Mouse (Mus musculus): Measurements from ENCODE around the gene Ankfy1. TPM values are rescaled to one million over a fixed set of nuclear protein-coding genes. Genes with fewer than 3 reads are reported as not detected.
"Not testable (repeated sequence)": the region's sequence is repeated elsewhere in the genome, so short reads cannot be mapped to it uniquely, and the experiment has no call there.

The Ankfy1 gene
- polyA plus RNA-seq, 1 experiment from 2014 or later: 31.8 TPM

DNA sequence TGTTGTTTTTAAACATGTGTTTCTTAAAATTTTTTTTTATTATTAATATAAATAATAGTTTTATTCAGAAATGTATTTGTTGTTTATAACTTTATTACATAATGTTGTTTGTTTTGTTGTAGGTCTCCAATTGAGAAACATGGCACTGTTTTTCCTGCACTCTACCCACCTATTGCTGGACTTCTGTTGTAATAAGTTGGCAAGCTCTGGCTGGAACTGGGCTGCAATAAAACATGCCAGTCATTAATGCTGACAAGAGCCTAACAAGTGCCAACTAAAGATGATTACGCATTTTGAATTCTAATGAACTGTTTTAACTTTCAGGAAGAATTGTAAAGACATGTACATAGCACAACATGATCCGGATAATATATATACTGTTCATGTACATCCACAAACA lies 6.4 kb upstream of the Ankfy1 start:
- Histone ChIP-seq H3K27ac (no peak overlapping the region), H3K27me3 (replicated peaks) (no peaks in the 10 kb centered on the region), H3K9ac (no peak overlapping the region), H3K36me3 (replicated peaks) (0 out of 2 replicates have a peak, but pooled peaks cover 2% of the 10 kb centered on the region), H3K9me3 (no peaks in the 10 kb centered on the region), H3K4me2 (no peak overlapping the region), H3K4me3 (no peak overlapping the region), H3K4me1 (no peaks in the 10 kb centered on the region)
- 98% methylated on average over 2 of the region's 2 CpGs for WGBS
- ATAC-seq (replicated peaks): no peak

DNA sequence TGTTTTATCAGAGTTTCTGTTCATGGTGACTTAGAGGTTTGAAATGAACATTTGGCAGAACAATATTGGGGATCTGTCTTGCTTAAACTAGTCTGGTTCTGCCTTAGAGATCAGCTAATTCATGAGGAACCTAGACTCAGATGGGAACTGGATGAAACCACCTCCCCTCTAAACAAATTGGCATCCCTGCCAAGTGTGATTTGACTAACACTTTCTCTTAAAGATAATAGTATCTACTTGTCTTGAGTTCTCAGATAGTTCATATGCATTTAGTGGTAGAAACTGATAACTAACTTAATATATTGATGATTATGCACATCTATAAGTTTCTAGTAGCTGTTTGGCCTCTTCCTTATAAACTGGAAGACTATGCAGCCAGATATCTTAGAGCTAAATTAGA lies 3.1 kb upstream of the Ankfy1 start:
- no peak overlapping the region for H3K4me2 ChIP-seq
- H3K9ac ChIP-seq: no peak overlapping the region
- H3K27ac ChIP-seq: no peak overlapping the region
- H3K4me3 ChIP-seq: no peak overlapping the region
- no peaks in the 10 kb centered on the region for H3K9me3 ChIP-seq
- no peaks in the 10 kb centered on the region for H3K27me3 ChIP-seq (replicated peaks)
- ATAC-seq (replicated peaks): no peak
- no peaks in the 10 kb centered on the region for H3K36me3 ChIP-seq (replicated peaks)
- peaks cover 17% of the 10 kb centered on the region for H3K4me1 ChIP-seq

DNA sequence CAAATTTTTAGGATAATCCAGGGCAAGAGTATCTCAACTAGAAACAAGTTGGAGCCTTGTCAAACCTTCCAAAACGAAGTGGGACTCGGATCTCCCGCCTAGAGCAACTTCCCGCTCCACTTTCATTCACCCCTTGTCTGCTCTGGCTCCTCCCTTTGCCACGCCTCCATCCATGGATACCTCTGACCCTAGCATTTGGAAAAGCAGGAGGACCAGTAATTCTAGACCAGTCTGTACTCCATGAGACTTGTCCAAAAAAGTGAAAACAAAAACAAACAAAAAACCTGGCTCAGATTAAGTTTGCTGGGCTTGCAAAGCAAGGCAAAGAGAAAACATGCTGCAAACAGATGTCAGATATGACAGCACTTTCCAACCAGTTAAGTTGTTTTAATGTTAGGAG lies 1.6 kb upstream of the Ankfy1 start:
- no peaks in the 10 kb centered on the region for H3K36me3 ChIP-seq (replicated peaks)
- no peak for ATAC-seq (replicated peaks)
- no peaks in the 10 kb centered on the region for H3K27me3 ChIP-seq (replicated peaks)
- H3K9me3 ChIP-seq: no peaks in the 10 kb centered on the region
- 12% methylated on average over 5 of the region's 5 CpGs for WGBS
- no peak overlapping the region for H3K4me2 ChIP-seq
- H3K4me1 ChIP-seq: peaks cover 28% of the 10 kb centered on the region
- no peak overlapping the region for H3K9ac ChIP-seq
- no peak overlapping the region for H3K27ac ChIP-seq
- no peak overlapping the region for H3K4me3 ChIP-seq

DNA sequence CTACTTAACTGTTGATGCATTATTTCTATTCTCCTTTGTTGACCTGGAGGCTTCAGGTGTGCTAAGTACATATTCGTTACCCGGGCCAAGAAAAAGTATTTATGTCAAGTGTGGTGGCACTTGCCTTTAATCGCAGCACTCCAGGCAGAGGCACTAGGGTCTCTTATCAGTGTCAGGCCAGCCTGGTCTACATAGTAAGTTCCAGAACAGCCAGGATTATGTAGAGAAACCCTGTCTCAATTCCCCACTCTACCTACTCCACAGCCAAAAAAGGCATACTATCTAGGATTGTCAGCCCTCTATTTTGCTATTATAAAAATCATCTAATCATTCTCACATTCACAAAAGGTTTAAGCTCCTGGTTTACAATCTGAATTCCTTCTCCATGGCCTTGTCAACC lies 691 bp upstream of the Ankfy1 start:
- peaks cover 33% of the 10 kb centered on the region for H3K4me1 ChIP-seq
- no peak overlapping the region for H3K27ac ChIP-seq
- no peaks in the 10 kb centered on the region for H3K27me3 ChIP-seq (replicated peaks)
- H3K36me3 ChIP-seq (replicated peaks): no peaks in the 10 kb centered on the region
- no peak overlapping the region for H3K9ac ChIP-seq
- no peak for ATAC-seq (replicated peaks)
- peak overlapping the region; percentile 72; the same call in 1 of the 2 replicates for H3K4me3 ChIP-seq
- no peaks in the 10 kb centered on the region for H3K9me3 ChIP-seq
- WGBS: 74% methylated on average over 3 of the region's 3 CpGs
- peak overlapping the region; percentile 59 for H3K4me2 ChIP-seq

DNA sequence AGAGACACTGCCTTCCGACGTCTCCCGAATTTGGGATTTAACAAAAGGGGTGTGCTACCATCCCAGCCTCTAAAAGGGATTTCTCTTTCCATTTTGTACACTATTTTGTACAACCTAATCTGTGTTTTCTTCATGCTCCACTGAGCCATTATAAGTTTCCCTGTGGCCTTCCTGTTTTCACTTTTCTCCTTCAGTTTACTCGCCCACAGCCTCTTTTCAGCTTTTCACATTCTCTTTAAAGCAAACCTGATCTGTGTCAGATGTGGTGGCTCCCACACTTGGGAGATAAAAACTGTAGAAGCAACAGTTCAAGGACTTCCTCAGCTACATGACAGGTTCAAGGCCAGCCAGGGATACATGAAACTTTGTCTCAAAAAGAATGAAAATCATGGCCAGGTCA lies 2.5 kb downstream of the Ankfy1 start:
- H3K9ac ChIP-seq: no peak overlapping the region
- no peak for ATAC-seq (replicated peaks)
- no peak overlapping the region for H3K27ac ChIP-seq
- 80% methylated on average over 4 of the region's 4 CpGs for WGBS
- H3K4me1 ChIP-seq: peaks cover 33% of the 10 kb centered on the region
- no peak overlapping the region for H3K4me2 ChIP-seq
- no peak overlapping the region for H3K4me3 ChIP-seq
- no peaks in the 10 kb centered on the region for H3K9me3 ChIP-seq
- no peaks in the 10 kb centered on the region for H3K36me3 ChIP-seq (replicated peaks)
- no peaks in the 10 kb centered on the region for H3K27me3 ChIP-seq (replicated peaks)

DNA sequence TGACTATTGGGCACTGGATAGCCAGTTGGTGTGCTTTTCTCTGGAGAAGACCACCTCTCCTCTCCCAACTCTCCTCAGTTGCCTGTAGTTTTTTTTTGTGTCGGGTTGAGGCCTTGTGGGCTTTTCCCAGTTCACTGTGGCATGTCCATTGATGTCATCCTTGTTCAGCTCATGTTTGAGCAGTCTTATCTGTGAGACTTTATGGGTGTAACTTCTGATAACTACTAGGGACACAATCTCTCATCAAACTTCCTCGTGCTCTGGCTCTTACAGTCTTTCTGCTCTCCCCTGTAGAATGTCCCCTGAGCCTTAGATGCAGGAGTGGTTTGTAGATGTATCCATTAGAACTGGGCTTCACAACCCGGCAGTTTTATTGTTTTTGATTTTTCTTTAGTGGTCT lies 5.2 kb downstream of the Ankfy1 start:
- ATAC-seq (replicated peaks): no peak
- peaks cover 28% of the 10 kb centered on the region for H3K4me1 ChIP-seq
- H3K4me2 ChIP-seq: no peak overlapping the region
- 91% methylated on average over 3 of the region's 3 CpGs for WGBS
- H3K4me3 ChIP-seq: no peak overlapping the region
- H3K27me3 ChIP-seq (replicated peaks): no peaks in the 10 kb centered on the region
- H3K36me3 ChIP-seq (replicated peaks): 0 out of 2 replicates have a peak, but pooled peaks cover 3% of the 10 kb centered on the region
- no peak overlapping the region for H3K9ac ChIP-seq
- H3K9me3 ChIP-seq: no peaks in the 10 kb centered on the region
- H3K27ac ChIP-seq: no peak overlapping the region

DNA sequence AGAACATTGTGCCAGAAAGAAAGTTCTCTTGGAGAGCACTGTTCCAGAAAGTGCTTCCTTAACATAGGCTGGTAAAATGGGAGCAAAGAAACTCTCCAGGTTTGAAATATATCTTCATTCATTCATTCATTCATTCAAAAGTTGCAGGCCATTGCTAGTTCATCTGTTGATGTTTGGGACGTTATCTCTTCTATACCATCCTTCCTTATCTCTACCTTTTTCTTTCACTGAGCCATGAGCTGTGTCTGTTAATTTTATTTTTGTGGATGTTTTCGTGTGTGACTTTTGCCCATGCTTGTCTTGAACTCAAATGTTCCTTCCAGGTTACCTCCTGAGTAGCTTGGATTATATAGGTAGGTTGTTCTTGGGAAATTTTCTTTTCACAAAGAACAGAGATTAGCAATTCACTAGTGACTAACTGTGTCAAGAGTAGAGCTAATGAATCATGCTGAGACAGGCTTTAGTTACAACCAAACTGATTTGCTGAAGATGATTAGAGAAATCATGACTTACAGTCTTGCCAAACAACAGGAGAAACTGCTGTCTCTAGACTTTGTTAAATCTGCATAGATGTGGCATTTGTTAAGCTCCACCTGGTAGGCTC lies 6.7 kb downstream of the Ankfy1 start:
- 0 out of 2 replicates have a peak, but pooled peaks cover 3% of the 10 kb centered on the region for H3K36me3 ChIP-seq (replicated peaks)
- 94% methylated on average over 2 of the region's 2 CpGs for WGBS

DNA sequence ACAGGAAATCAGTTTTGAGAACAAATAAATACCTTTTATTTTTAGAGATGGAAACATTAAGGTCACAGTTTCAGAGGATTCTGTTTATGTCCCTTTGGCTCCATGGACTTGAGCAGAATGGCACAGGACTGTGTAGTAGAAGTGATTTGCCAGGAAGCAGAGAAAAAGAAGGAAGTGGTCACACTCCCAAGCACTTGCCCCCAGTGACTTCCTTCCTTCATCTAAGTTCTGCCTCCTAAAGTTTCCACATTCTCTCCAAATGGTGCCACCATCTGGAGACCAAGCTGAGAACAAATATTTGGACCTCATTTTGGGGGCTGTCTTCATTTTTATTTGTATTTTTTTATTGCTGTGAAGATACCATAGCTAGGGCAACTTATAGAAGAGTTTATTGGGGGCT lies 7.5 kb downstream of the Ankfy1 start:
- ATAC-seq (replicated peaks): no peak
- no peak overlapping the region for H3K4me2 ChIP-seq
- no peak overlapping the region for H3K9ac ChIP-seq
- peaks cover 10% of the 10 kb centered on the region for H3K4me1 ChIP-seq
- H3K27me3 ChIP-seq (replicated peaks): no peaks in the 10 kb centered on the region
- H3K9me3 ChIP-seq: no peaks in the 10 kb centered on the region
- H3K27ac ChIP-seq: no peak overlapping the region
- H3K4me3 ChIP-seq: no peak overlapping the region
- 0 out of 2 replicates have a peak, but pooled peaks cover 3% of the 10 kb centered on the region for H3K36me3 ChIP-seq (replicated peaks)

More for the DNA sequence above, 6.7 kb downstream of the Ankfy1 start:
- Histone ChIP-seq H3K9ac (no peak overlapping the region), H3K4me1 (peaks cover 18% of the 10 kb centered on the region), H3K4me3 (no peak overlapping the region), H3K4me2 (no peak overlapping the region), H3K9me3 (no peaks in the 10 kb centered on the region), H3K27me3 (replicated peaks) (no peaks in the 10 kb centered on the region), H3K27ac (no peak overlapping the region)
- ATAC-seq (replicated peaks): no peak

DNA sequence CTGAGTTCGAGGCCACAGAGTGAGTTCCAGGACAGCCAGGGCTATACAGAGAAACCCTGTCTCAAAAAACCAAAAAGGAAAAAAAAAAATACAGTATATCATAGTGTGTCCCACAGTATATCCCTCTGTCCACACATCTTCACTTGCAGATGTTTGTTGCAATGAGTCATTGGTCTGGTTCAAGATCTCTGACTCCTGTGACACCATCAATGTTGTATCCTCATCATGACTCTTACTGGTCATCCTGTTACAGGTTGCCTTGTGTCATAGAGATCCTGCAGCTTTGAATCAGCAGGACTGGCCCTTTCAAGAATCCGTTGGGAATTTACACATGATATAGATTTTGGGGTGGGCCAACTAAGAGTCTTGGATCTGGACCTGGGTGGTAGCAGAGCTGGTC lies 15.3 kb downstream of the Ankfy1 start:
- not testable (repeated sequence) for H3K4me3 ChIP-seq; H3K27ac ChIP-seq; H3K4me1 ChIP-seq; H3K36me3 ChIP-seq (replicated peaks); H3K4me2 ChIP-seq; H3K9me3 ChIP-seq; H3K27me3 ChIP-seq (replicated peaks); H3K9ac ChIP-seq; ATAC-seq (replicated peaks)
- 96% methylated on average over 2 of the region's 2 CpGs for WGBS

DNA sequence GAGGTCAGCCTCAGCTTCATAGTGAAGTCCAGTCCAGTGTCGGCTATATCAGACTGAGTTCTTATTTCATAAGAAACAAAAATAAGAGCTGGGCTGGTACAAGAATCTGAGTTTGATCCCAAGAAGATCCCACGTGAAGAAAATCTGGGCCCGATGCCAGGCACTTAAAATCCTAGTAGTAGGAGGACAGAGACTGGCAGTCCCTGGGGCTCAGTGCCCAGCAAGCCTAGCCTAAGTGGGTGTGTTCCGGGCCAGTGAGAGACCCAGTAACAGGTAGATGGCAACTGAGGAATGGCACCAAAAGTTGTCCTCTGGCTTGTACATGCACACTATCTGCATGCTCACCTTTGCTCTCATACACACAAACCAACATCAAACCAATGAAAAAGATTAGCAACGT lies 22.9 kb downstream of the Ankfy1 start:
- WGBS: 92% methylated on average over 5 of the region's 5 CpGs
- Histone ChIP-seq H3K4me2 (no peak overlapping the region), H3K27ac (no peak overlapping the region), H3K4me1 (no peaks in the 10 kb centered on the region), H3K9me3 (no peaks in the 10 kb centered on the region), H3K4me3 (no peak overlapping the region), H3K27me3 (replicated peaks) (no peaks in the 10 kb centered on the region), H3K36me3 (replicated peaks) (0 out of 2 replicates have a peak, but pooled peaks cover 15% of the 10 kb centered on the region), H3K9ac (no peak overlapping the region)
- ATAC-seq (replicated peaks): no peak

DNA sequence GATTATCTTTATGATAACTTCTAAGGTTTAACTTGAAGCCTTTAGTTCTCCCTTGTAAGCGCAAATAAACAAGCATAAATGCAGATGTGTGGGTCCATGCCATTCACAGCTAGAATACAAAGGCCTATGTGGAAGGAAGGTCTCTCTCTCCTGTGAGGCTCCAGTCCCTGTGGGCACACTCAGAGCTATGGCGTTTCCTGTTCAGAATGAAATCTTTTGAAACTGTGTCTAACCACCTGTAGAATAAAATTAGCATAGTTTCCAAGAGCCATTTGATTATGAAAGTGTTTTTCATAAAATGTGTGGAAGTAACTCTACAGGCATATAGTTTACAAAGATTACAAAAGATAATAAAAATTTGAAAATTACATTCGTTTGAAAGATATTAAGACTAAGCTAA lies 28.4 kb downstream of the Ankfy1 start:
- no peaks in the 10 kb centered on the region for H3K27me3 ChIP-seq (replicated peaks)
- no peak overlapping the region for H3K4me3 ChIP-seq
- H3K4me2 ChIP-seq: no peak overlapping the region
- H3K9ac ChIP-seq: no peak overlapping the region
- no peak overlapping the region for H3K27ac ChIP-seq
- ATAC-seq (replicated peaks): no peak
- 86% methylated on average over 3 of the region's 3 CpGs for WGBS
- H3K36me3 ChIP-seq (replicated peaks): peaks cover 16% of the 10 kb centered on the region; the same call in 1 of the 2 replicates
- H3K9me3 ChIP-seq: no peaks in the 10 kb centered on the region
- H3K4me1 ChIP-seq: no peaks in the 10 kb centered on the region

DNA sequence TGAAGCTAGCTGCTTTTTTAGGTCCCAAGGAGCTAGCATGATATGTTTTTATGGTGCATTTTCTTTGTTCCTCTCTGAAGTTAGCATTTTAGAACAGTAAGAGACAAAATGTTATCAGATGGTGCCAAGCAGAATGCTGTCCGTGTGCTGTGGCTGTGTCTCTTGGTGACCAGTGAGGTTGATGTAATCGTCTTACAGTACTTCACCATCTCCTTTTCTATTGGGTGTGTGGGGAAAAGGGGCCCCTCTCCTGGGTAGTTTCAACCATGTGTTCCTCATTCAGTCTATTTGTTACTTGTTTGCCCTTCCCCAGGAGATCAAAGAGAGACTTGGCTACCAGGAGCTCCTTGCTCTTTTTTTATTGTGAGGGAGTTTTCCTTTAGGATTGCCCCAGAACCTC lies 33.4 kb downstream of the Ankfy1 start:
- WGBS: 76% methylated on average over 2 of the region's 2 CpGs
- Histone ChIP-seq H3K9me3 (no peaks in the 10 kb centered on the region), H3K27me3 (replicated peaks) (no peaks in the 10 kb centered on the region), H3K4me1 (no peaks in the 10 kb centered on the region), H3K4me3 (no peak overlapping the region), H3K36me3 (replicated peaks) (peaks cover 11% of the 10 kb centered on the region; the same call in 1 of the 2 replicates), H3K4me2 (no peak overlapping the region), H3K27ac (no peak overlapping the region), H3K9ac (no peak overlapping the region)
- no peak for ATAC-seq (replicated peaks)

DNA sequence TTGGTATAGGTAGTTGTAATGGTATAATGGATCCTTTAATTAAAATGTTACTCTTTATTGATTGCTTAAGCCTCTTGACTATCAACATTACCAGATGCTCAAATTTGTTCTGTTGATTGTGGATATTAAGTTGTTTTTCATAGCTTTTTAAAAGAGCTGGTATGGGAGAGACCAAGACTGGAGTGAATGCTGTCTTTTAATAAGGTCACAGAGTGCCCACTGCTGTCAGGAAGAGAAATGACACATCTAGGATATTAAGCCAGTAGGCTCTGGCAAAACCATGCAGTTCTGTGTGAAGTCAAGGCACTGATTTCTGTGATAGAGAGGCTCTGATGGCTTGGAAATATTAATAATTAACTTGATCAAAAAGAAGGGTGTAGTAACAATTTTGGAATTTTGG lies 34.1 kb downstream of the Ankfy1 start:
- ATAC-seq (replicated peaks): no peak

More for the DNA sequence above, 34.1 kb downstream of the Ankfy1 start:
- H3K36me3 ChIP-seq (replicated peaks): peaks cover 16% of the 10 kb centered on the region; the same call in 1 of the 2 replicates
- H3K4me3 ChIP-seq: no peak overlapping the region
- no peaks in the 10 kb centered on the region for H3K9me3 ChIP-seq
- no peaks in the 10 kb centered on the region for H3K27me3 ChIP-seq (replicated peaks)
- no peak overlapping the region for H3K4me2 ChIP-seq
- no peaks in the 10 kb centered on the region for H3K4me1 ChIP-seq
- H3K9ac ChIP-seq: no peak overlapping the region
- no peak overlapping the region for H3K27ac ChIP-seq

Measured in midbrain, embryonic 15.5 days (tissue).